Mouse (Mus musculus) thymus, postnatal 14 days (tissue): Measurements from ENCODE around the gene 9630041A04Rik.

Source experiments
- DNase-seq: peaks from one replicate; pipeline ENCODE4 v3.0.0; 2021

Gene 9630041A04Rik

GRCm38 (mm10) chr9:101861596-101862471 is at the start of gene 9630041A04Rik:
TSS of gene 9630041A04Rik (plus strand) at chr9:101861841.
- no peak for DNase-seq

GRCm38 (mm10) chr9:101823896-101824295 is 37.7 kb upstream of the 9630041A04Rik start:
- DNase-seq: no peak

- no peak for DNase-seq
Observed at GRCm38 (mm10) chr9:101825626-101826025, 36.0 kb upstream of the 9630041A04Rik start.

DNA sequence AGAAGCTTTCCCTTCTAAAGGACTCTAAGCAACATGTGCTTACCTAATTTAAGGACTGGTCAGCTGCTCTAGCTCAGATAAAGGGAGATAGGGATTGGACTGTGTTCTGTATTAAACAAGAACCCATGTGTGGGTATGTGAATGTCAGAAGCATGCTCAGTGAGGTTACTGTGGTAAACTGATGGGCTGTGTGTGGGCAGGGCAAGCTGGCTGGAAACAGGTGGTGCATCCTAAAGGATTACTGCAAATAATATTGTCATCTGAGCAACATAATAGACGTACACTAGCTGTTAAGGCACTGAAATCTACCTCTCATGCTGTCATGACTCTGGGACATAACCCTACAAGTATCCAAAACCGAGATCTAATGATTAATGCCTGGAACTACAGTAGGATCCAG is 28.0 kb upstream of the 9630041A04Rik start:
- no peak for DNase-seq

GRCm38 (mm10) chr9:101841101-101841500 is 20.5 kb upstream of the 9630041A04Rik start:
- no peak for DNase-seq

GRCm38 (mm10) chr9:101843893-101844292 is 17.7 kb upstream of the 9630041A04Rik start:
- no peak for DNase-seq

- DNase-seq: no peak
Observed at GRCm38 (mm10) chr9:101845691-101846090, 15.9 kb upstream of the 9630041A04Rik start.

GRCm38 (mm10) chr9:101862481-101863065 is 932 bp downstream of the 9630041A04Rik start:
- DNase-seq: no peak

DNA sequence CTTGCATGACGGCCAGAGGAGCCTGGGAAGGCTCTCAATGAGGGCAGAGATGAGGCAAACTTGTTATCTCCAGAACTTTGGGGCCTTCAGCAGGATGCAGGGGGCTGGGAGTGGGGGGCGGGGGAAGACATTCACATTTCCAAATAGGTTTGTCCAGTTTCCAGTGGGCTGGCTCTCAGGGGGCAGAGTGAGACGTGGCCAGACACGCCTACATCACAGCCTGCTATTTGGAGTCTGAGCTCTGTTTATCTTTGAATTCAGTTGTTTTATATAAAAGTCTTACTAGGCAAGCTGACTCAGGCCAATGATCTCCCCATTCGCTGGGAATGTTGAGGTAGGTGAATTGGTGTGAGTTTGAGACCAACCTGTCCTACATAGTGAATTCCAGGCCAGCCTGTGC is 1.5 kb downstream of the 9630041A04Rik start:
- no peak for DNase-seq

- DNase-seq: no peak
Observed at GRCm38 (mm10) chr9:101868593-101868992, 7.0 kb downstream of the 9630041A04Rik start.

DNA sequence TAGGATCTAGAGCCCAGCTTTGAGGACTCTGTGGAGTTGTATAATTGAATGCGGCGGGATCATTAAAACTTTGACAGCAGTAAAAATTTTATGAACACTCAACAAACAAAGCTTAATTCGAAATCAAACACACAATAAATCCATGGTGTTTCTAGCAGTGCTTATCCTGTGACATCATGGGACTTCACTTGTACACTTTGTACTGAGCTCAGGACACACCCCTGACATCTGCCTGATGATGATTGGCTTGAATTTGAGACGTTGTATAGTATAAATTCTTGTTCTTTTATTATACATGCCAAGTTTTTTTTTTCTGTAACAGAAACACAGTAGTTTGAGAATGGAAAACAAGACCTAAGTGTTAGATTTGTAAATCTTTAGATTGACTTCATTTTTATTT is 8.4 kb downstream of the 9630041A04Rik start:
- DNase-seq: no peak

DNA sequence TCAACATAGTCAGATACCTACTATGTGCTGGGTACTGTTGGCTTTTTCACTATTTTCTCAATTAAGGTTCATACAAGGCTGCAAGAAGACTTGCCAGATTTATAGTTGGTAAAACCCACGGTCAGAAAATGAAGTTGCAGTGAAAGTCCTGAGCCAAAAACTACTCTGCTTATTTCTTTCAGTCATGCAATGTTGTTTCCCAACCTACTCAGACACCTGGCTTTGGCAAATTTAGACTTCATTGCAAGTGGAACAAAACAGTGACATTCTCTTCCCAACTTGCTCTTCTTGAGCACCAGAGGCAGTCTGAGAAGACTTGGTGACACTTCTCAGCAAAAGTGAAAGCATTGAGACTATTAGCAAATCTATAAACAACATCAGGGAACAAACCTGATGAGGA is 13.7 kb downstream of the 9630041A04Rik start:
- DNase-seq: no peak

- DNase-seq: no peak
Observed at GRCm38 (mm10) chr9:101877109-101877987, 15.7 kb downstream of the 9630041A04Rik start.

DNA sequence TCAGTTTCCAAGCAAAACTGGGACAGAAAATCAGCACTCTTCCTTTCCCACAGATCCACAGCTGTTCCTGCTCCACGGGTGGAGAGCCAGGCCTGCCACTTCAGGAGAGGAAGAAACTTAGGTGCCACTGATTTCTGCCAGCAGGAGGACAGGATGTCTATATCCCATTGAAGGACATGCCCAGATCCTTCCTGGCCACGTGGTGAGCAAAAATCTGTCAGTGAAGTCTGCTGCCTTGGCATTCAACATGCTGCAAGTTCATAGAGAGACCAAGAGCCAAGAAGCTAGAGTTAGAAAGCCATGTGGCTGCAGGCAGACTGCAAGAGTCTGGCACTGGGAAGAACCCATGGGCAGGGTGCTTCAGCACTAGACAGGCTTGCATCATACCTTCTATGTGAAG is 21.7 kb downstream of the 9630041A04Rik start:
- DNase-seq: no peak

GRCm38 (mm10) chr9:101897851-101898250 is 36.2 kb downstream of the 9630041A04Rik start:
- no peak for DNase-seq

- DNase-seq: no peak
Observed at GRCm38 (mm10) chr9:101903406-101903805, 41.8 kb downstream of the 9630041A04Rik start.

- no peak for DNase-seq
Observed at GRCm38 (mm10) chr9:101907747-101908255, 46.2 kb downstream of the 9630041A04Rik start.

GRCm38 (mm10) chr9:101908849-101909248 is 47.2 kb downstream of the 9630041A04Rik start:
- no peak for DNase-seq

DNA sequence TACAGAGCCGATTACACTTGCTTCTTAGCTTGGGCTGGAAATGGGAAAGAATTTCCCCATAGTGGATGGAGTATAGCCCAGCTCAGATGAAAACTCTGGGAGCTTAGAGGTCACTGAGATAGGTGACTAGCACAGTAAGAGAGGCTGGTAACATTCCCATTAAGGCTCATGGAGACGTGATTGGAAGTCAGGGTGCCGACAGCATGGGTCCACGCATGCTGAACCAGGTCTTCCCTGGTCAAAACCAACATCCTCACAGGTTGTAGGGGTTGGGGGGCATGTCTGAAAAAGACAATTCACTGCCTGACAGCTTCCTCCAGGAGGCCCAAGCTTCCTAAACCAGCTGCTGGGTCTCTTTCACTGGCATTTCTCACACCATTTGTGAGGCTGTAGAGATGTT is 47.9 kb downstream of the 9630041A04Rik start:
- DNase-seq: no peak

DNA sequence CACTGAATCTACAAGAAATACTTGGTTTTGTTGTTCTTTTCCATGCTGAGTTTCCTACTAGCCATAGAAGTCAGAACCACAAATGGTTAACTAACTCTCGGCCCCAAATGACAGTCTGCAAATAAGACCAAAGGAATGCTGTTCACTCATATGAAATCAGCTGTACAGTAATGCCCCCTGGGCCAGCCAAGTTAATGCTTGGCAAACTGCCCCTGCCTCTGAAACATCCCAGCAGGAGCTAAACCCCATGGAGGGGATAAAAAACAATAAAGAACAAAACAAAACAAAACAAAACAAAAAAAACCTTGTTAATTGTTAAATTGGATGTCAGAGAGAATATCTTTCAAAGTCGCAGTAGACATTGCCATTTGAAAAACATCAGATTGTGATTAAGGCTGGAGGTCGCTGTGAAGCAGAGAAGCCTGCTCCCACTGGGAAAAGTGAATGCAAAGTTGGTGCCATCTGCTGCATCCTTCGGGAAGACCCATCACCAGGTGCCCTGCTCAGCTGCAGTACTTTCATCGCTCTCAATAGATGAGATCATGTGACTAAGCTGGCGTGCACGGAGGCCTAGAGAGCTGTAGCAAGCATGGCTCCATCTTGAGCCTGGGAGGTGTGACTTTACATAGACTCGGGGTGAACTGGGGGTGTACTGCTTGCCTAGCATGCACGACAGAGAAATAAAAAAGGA is 49.7 kb downstream of the 9630041A04Rik start:
- no peak for DNase-seq

DNA sequence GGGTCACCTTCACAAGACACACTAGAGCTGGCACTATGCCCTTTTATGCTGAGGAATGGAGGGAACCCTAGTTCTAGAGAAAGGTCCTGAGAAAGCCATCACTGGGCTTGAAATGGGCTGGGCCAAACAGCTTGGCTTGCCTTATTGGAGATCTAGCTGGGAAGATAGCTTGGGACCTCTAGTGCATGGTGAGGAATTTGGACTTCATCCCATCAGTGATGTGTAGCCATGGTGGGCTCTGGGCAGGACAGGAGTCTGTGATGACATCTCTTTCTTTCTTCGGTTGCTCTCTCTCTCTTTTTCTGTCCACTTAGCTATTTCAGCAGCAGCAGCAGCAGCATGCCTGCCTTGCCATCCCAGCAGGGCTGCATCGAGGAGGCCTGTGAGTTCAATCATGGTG is 53.4 kb downstream of the 9630041A04Rik start:
- DNase-seq: no peak

DNA sequence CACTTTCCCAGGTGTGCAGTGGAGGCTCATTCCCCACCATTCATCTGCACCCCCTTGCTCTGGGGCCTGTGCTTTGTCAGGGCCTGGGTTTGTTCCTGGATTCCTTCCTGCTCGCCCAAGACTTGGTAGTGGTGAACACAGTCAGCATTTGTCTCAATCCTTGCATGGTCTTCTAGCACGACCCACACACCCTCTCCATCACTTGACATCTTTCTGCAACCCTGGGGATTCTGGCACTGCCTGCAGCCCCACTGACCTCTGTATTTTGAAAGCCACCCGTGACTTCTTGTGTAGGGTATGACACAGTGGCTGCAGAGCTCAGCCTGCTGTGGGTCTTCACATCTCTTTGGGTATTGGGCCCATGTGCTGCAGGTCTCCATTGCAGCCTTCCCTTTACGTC is 57.1 kb downstream of the 9630041A04Rik start:
- no peak for DNase-seq
